Mouse (Mus musculus) layer of hippocampus, adult 8-10 months (tissue): ENCODE measurements at regions not wholly inside any gene's neighbourhood (a gene's known extent, or its start where the extent isn't known, plus 50 kb on each side); places are given as distances from the start of the nearest gene placed in this dataset.
A peak's percentile ranks its signal among the peaks of the same experiment; 100 is the strongest.
"Not testable (repeated sequence)": the region's sequence is repeated elsewhere in the genome, so short reads cannot be mapped to it uniquely, and the experiment has no call there.

ENCODE experiments used
- DNase-seq, 2 experiments: peaks; one replicate each; pipeline ENCODE4 v3.0.0; 2022; ENCODE audit warnings: low spot score in 2 of 2

DNA sequence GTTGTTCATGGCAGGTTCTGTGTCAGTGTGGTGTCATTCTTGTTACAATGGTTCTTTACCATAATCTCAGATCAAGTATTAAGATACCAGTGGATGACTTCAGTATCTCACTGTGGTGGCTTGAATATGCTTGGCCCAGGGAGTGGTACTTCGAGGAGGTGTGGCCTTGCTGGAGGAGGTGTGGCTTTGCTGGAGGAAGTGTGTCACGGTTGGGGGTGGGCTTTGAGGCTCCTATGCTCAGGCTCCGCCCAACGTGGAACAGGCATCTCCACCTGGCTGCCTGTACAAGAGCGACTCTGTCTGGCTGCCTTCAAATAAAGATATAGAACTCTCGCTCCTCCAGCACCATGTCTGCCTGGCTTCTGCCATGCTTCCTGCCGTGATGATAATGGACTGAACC lies 63.6 kb downstream of the Cd2 start:
- DNase-seq = no peak

GRCm38 (mm10) chr3:101219897-101220296 lies 67.8 kb downstream of the Cd2 start:
- DNase-seq = no peak

- no peak for DNase-seq
These were observed 71.0 kb downstream of the Cd2 start for GRCm38 (mm10) chr3:101216711-101217110.

GRCm38 (mm10) chr3:101213212-101213562 lies 74.6 kb downstream of the Cd2 start:
- DNase-seq = no peak

- peak in 1 of 2 experiments; percentile 8 for DNase-seq
These were observed 75.1 kb downstream of the Cd2 start for GRCm38 (mm10) chr3:101212403-101213211.

- no peak for DNase-seq
These were observed 75.8 kb downstream of the Cd2 start for GRCm38 (mm10) chr3:101211936-101212335.

- no peak for DNase-seq
These were observed 78.2 kb downstream of the Cd2 start for GRCm38 (mm10) chr3:101209546-101209945.

DNA sequence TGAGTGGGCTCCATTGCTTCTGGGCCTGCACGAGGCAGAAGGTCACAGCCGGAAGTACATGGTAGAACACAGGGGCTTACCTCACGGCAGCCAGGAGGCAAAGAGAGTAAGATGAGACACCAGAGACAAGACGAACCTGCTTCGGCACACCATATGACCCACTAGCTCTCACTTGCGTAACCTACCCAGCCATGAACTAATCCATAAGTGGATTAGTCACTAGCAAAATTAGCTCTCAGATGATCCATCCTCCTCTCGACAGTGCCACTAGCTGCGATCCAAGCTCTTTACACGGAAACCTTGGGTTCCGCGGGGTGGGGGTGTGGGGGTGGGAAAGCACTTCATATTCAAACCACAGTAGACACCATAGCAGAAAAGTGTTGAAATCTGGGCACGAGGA lies 79.0 kb downstream of the Cd2 start:
- DNase-seq = no peak

- DNase-seq = not testable (repeated sequence)
These were observed 81.6 kb downstream of the Cd2 start for GRCm38 (mm10) chr3:101206172-101206571.

- DNase-seq = no peak
These were observed 84.6 kb upstream of the Ptgfrn start for GRCm38 (mm10) chr3:101194725-101195124.

DNA sequence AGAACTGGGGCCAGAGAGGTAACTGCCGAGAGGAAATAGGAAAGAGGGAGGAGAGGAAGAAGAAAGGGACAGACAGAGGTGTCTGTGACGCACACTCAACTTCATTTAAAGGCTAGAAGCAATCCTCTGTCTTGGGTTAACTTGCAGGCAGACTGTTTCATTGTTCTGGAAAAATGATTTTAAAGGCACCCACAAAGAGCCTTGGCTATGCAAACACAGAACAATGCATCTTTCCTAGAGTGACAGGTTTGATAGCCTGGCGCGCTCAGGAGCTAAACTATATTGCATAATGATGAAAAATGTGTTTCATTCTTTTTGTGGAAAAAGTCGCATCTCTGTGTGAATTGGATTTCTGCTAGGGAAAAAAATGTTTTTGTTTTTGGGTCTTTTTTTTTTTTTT lies 84.2 kb upstream of the Ptgfrn start:
- no peak for DNase-seq

GRCm38 (mm10) chr3:101191298-101191986 lies 81.4 kb upstream of the Ptgfrn start:
- peak; percentile 5 to 12 for DNase-seq

- DNase-seq = no peak
These were observed 71.9 kb upstream of the Ptgfrn start for GRCm38 (mm10) chr3:101181958-101182357.

- no peak for DNase-seq
These were observed 63.9 kb upstream of the Ptgfrn start for GRCm38 (mm10) chr3:101173954-101174353.

GRCm38 (mm10) chr3:101170037-101171019 lies 60.2 kb upstream of the Ptgfrn start:
- DNase-seq = no peak

- no peak for DNase-seq
These were observed 56.9 kb upstream of the Ptgfrn start for GRCm38 (mm10) chr3:101167026-101167425.

DNA sequence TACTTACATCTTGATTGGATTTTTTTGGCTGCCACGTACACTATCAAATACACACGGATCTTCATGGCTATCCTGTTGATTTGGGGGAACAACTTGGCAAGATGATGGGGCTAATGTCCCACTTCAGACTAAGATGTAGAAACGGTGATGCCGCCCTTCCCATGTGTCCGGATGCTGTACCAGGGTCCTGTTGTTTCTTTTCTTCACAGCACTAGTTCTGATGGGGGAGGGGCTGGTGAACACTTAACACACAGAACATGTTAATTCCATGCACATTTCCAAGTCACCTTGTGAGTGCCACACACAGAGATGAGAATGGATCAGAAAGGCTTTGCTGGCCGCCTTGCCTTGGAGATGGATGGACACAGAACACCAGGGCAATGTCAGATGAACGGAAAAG lies 56.5 kb upstream of the Ptgfrn start:
- no peak for DNase-seq

GRCm38 (mm10) chr3:101165261-101165660 lies 55.2 kb upstream of the Ptgfrn start:
- DNase-seq = no peak

DNA sequence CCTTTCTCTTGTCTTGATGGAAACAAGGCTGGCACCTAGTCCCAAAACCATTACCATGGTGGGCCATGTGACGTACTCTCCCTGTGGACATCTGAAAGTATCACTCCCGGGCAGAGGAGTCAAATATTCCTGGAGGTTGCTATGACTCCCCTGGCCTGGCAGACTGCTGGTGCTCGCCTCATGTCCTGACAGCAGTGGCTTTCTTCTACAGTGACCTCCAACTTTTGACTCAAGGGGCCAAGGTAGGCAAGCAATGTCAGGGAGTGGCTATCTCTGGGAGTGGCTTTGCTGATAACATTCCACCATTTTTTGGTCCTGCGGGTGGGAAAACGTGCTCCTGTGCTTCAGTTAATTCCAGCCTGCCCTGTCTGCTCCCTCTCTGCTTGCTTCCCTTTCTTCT lies 54.7 kb upstream of the Ptgfrn start:
- no peak for DNase-seq

- DNase-seq = no peak
These were observed 53.9 kb upstream of the Ptgfrn start for GRCm38 (mm10) chr3:101163991-101164434.

DNA sequence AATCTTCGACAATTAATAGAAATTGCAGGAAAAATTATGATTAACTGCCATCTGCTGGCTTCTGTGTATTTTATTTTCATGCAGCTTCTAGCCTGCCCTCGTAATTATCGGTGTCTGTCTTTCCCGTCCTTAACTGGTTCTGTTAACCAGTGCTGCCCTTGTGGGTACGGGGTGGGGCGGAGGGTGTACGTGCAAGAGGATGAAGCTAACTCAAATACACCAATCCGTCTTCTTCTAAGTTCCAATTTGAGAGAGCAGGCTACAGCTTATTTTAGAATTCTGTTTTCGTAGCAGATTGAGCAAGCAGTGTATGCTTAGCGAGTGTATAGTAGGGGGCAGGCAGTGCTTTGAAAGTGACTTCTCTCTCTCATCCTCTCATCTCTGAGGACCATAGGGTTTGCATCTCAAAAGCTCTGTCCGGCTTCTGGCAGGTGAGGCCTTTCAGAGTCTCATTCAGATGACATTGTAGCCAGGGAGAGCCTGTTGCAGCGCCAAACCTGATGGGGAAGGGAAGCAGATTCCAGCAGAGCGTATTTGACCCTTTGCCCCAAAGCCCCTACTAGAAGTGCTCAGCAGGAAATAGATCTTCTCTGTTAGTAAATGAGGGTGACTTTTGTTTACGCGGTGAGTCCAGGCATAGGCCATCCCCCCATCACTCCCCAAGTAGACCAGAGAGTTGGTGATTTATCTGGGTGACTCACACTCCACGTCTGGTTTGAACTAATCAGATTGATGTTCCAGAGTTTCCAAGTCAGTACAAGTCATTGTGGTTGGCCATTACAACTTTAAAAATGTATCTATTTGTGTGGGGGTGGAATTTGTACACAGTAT lies 53.3 kb upstream of the Ptgfrn start:
- no peak for DNase-seq
